Mouse (Mus musculus) lung, embryonic 15.5 days (tissue): ENCODE measurements around the gene Tpsb2. TPM values are rescaled to one million over a fixed set of nuclear protein-coding genes. Genes with fewer than 3 reads are reported as not detected.

Experiments used
- ATAC-seq: fragments of 200-750 bp; cut with Nextera tagmentation; 2 replicates; pipeline ENCODE4 v1.8.0; 2017; ENCODE audit warnings: moderate number of reproducible peaks, borderline replicate concordance; ENCODE audit not compliant: low FRiP score, low TSS enrichment; ENCODE audit errors: extremely low read depth
- H3K27ac ChIP-seq: fragments of 300-500 bp; sonication (generic); 2 replicates; pipeline ENCODE4 v1.5.1; 2015; ENCODE audit warnings: moderate library complexity, mild to moderate bottlenecking, inconsistent platforms
- H3K27me3 ChIP-seq: fragments of 300-500 bp; sonication (generic); 2 replicates; pipeline ENCODE4 v1.6.1; 2015; ENCODE audit warnings: inconsistent platforms
- H3K36me3 ChIP-seq: fragments of 300-500 bp; sonication (generic); 2 replicates; pipeline ENCODE4 v1.6.1; 2015; ENCODE audit warnings: inconsistent platforms
- H3K4me1 ChIP-seq: fragments of 300-500 bp; sonication (generic); 2 replicates; pipeline ENCODE4 v1.6.1; 2015; ENCODE audit warnings: inconsistent platforms
- H3K4me2 ChIP-seq: fragments of 300-500 bp; sonication (generic); 2 replicates; pipeline ENCODE4 v1.6.1; 2015; ENCODE audit warnings: inconsistent platforms, mild to moderate bottlenecking, moderate library complexity
- H3K4me3 ChIP-seq: fragments of 300-500 bp; sonication (generic); 2 replicates; pipeline ENCODE4 v1.5.1; 2015; ENCODE audit warnings: mild to moderate bottlenecking, inconsistent platforms
- H3K9ac ChIP-seq: fragments of 300-500 bp; sonication (generic); 2 replicates; pipeline ENCODE4 v1.6.1; 2015; ENCODE audit warnings: inconsistent platforms
- H3K9me3 ChIP-seq: fragments of 300-500 bp; sonication (generic); 2 replicates; pipeline ENCODE4 v1.6.1; 2016; ENCODE audit warnings: inconsistent platforms
- WGBS: fragments of 180-500 bp; shearing (Covaris S2); methylation state at CpG from one replicate; pipeline ENCODE4 v1.1.7; 2015; 5-methylcytosine and 5-hydroxymethylcytosine counted together
- polyA plus RNA-seq: library from polyadenylated mRNA; unstranded; fragments of >200 nt; fragmentation: Nextera tagmentation; extraction: Ambion mirVana; gene quantifications from 2 replicates; pipeline ENCODE4 v1.2.1, GENCODE M21; 2015

Gene Tpsb2
- polyA plus RNA-seq, 1 experiment from 2014 or later: 5.7 TPM

DNA sequence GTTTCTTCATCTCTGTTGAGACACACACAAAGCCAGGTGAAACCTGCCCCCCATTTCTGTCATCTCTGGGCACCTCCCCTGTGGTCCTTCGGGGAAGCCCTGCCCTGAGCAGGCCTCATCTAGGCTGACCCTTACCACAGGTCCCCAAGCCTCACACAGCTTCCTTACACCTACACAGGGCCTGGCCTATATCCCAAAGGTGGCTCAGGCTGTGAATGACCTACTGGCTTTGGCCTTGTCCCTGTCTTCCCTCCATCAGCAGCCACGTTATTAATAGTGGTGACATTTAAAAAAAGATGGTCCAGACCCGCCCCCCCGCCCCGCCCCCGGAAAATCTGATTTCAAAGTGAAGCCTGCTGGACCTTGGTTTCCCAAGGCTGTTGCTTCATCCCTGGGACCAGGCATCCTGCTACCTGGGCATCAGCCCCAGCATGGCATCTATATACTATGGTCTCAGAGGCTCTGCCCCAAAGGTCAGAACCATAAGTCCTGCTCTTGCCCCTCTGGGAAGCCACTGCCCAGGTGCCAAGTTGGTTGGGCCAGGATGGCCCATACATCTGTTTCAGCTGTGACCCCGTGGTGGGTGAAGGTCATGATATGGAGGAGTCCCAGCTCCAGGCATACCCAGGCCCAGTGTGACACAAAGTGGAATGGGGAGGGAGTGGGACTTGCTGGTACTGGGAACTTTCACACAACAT is 42.3 kb downstream of the Tpsb2 start:
- Histone ChIP-seq H3K4me3 (no peak overlapping the region), H3K27me3 (no peaks in the 10 kb centered on the region), H3K4me1 (peaks cover 22% of the 10 kb centered on the region), H3K4me2 (no peak overlapping the region), H3K9me3 (no peaks in the 10 kb centered on the region), H3K27ac (no peak overlapping the region), H3K9ac (no peak overlapping the region), H3K36me3 (no peaks in the 10 kb centered on the region)
- ATAC-seq: no peak
- 82% methylated on average over 7 of the region's 7 CpGs for WGBS

DNA sequence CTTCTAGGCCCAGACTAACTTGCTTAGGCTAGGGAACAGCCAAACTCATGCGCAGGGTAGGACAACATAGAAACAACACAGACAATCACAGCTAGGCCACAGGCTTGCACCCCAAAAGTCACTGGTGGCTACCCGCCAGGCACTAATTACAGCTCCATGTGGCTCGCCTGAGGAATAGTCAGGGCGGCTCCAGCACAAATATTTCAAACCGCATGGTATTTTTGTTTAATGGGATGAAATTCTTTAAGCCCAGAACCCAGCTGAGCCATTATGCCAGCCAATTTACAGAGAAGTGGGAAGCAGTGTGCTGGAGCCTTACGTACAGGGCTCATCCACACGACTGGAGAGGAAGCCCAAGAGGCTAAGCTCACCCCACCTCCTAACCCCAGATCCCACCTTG is 43.5 kb downstream of the Tpsb2 start:
- peaks cover 28% of the 10 kb centered on the region for H3K4me1 ChIP-seq
- WGBS: 63% methylated on average over 7 of the region's 7 CpGs
- H3K9ac ChIP-seq: no peak overlapping the region
- H3K27me3 ChIP-seq: no peaks in the 10 kb centered on the region
- H3K4me3 ChIP-seq: no peak overlapping the region
- H3K9me3 ChIP-seq: no peaks in the 10 kb centered on the region
- no peak for ATAC-seq
- no peak overlapping the region for H3K4me2 ChIP-seq
- H3K27ac ChIP-seq: no peak overlapping the region
- H3K36me3 ChIP-seq: no peaks in the 10 kb centered on the region

DNA sequence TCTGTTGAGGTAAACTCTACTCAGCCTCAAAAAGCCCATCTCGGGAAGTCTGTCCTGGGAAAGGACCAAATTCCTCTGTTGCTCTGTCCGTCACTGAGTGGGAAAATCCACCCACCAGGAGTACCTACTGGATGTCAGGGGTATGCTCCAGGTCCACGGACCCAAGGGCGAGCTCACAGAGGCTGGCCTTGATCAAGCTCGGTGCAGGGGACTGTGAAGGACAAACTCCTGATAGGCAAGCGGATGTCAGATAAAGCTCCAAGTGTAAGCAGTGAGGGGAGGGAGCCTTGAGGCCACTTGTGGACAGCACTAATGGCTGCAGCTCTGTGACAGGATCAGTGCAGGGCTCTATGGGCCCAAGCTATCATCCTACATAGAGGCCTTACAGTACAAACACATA is 44.1 kb downstream of the Tpsb2 start:
- Histone ChIP-seq H3K27ac (no peak overlapping the region), H3K9ac (no peak overlapping the region), H3K27me3 (no peaks in the 10 kb centered on the region), H3K36me3 (no peaks in the 10 kb centered on the region), H3K9me3 (no peaks in the 10 kb centered on the region), H3K4me3 (no peak overlapping the region), H3K4me2 (no peak overlapping the region), H3K4me1 (peaks cover 29% of the 10 kb centered on the region)
- 62% methylated on average over 6 of the region's 6 CpGs for WGBS
- ATAC-seq: no peak

DNA sequence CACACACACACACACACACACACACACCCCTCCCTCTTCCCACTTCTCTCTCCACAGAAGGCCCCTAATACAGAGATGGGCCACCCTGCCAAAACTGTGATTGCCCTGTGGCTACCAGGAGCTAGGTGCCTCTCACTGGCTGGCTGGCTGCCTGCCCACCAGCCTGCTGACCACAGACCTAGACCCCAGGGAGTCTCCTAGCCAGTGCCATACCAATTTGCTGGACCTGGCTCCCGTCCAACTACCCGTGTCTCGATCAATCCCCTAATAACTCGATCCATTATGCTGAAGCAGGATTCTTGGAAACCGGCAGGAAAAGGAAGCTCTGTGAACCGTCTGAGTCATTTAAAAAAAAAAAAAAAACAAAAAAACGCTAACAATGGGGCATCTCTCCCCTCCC is 44.7 kb downstream of the Tpsb2 start:
- ATAC-seq: no peak
- no peak overlapping the region for H3K4me3 ChIP-seq
- no peak overlapping the region for H3K27ac ChIP-seq
- H3K4me1 ChIP-seq: peaks cover 29% of the 10 kb centered on the region
- no peaks in the 10 kb centered on the region for H3K9me3 ChIP-seq
- H3K9ac ChIP-seq: no peak overlapping the region; the same call in 1 of the 2 replicates
- no peaks in the 10 kb centered on the region for H3K27me3 ChIP-seq
- H3K36me3 ChIP-seq: no peaks in the 10 kb centered on the region
- 29% methylated on average over 7 of the region's 7 CpGs for WGBS
- no peak overlapping the region for H3K4me2 ChIP-seq

DNA sequence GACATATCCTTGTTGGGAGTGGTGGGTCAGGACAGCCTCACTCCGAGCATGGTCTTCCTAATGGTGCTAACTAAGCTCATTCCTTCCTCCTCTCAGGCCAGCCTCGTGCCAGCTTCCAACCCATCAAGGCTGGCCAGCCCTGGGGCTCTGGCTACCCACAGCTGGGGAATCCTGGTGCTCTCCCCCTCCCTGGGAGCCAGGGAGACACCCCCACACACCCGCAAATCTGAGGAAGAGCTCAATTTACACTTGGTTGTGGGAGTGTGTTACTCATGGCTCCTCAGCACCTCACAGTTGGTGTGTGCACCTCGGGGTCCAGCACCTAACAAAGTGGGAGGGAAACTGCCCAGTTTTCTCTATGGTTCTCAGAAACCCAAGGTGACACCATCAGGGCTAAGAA is 45.1 kb downstream of the Tpsb2 start:
- Histone ChIP-seq H3K36me3 (no peaks in the 10 kb centered on the region), H3K9me3 (no peaks in the 10 kb centered on the region), H3K4me2 (no peak overlapping the region), H3K27ac (no peak overlapping the region), H3K4me3 (no peak overlapping the region), H3K4me1 (peaks cover 29% of the 10 kb centered on the region), H3K27me3 (no peaks in the 10 kb centered on the region), H3K9ac (no peak overlapping the region)
- no peak for ATAC-seq
- WGBS: 44% methylated on average over 4 of the region's 4 CpGs

DNA sequence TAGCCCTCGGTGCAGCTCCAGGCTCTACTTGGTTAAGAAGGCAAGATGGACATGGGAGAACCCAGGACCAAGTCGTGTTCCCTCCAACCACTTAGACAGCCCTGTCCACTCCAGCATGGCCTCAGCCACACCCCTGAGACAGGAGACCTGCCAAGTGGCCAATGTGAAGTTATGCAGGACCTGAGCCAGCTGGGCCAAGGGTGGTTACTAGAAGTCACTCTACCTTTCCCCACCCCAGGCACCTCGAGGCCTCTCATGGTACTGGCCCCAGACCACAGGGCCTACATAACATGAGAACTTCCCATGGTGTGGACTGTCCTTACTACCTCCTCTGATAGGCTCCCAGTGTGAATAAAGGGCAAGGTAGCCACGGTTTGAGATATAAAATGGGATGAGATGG is 48.1 kb downstream of the Tpsb2 start:
- ATAC-seq: no peak
- 48% methylated on average over 4 of the region's 4 CpGs for WGBS
- peaks cover 46% of the 10 kb centered on the region for H3K4me1 ChIP-seq
- H3K9ac ChIP-seq: no peak overlapping the region
- no peaks in the 10 kb centered on the region for H3K36me3 ChIP-seq
- no peak overlapping the region for H3K27ac ChIP-seq
- no peaks in the 10 kb centered on the region for H3K27me3 ChIP-seq
- no peak overlapping the region for H3K4me2 ChIP-seq
- no peaks in the 10 kb centered on the region for H3K9me3 ChIP-seq
- no peak overlapping the region for H3K4me3 ChIP-seq

DNA sequence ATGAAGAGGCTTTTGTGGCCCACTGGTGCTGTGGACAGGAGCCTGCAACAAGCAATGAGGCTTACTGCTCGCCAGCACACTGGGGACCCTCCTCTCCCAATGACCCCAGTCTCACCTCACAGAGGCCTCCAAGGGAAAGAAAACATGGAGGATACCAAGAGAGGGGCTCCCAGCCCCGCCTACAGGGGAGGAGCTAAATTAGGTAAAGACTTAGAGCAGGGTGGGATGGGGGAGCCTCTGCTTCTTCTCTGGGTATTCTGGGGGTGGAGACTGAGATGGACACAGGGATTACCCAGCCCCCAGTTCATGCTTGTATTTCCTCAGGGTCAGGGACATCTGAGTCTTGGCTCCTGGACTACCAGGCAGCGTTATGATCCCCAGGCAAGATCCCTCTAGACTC is 48.8 kb downstream of the Tpsb2 start:
- 32% methylated on average over 3 of the region's 3 CpGs for WGBS
- ATAC-seq: no peak
- Histone ChIP-seq H3K9me3 (no peaks in the 10 kb centered on the region), H3K4me3 (no peak overlapping the region), H3K27ac (peak overlapping the region; percentile 76), H3K4me1 (peaks cover 53% of the 10 kb centered on the region), H3K9ac (no peak overlapping the region), H3K4me2 (no peak overlapping the region), H3K36me3 (no peaks in the 10 kb centered on the region), H3K27me3 (no peaks in the 10 kb centered on the region)

DNA sequence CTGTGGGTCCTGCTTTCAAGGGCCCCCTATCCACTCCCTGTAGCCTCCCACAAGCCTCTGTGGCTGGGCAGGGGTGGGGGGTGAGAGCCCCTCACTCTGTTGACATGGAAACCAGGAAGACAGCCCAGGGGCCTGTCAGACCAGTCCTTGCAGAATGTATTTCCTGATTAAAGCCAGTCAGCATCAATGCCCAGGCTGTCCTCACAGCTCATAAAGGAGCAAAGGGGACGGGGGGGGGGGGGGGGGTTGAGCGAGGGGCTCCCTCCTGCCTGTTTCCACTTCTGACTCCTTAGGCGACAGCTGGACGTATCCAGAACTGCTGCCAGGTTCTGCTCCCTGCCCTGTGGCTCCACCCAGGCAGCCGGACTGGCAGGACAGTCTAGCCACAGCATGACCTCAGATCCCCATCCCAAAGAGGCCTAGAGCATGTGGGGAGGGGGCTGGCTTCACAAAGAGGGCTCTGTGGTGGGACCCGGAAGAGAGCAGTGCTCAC is 49.4 kb downstream of the Tpsb2 start:
- no peaks in the 10 kb centered on the region for H3K27me3 ChIP-seq
- H3K27ac ChIP-seq: peak overlapping the region; percentile 76
- 5% methylated on average over 4 of the region's 6 CpGs for WGBS
- H3K4me2 ChIP-seq: peak overlapping the region; percentile 16; the same call in 1 of the 2 replicates
- no peaks in the 10 kb centered on the region for H3K36me3 ChIP-seq
- H3K4me3 ChIP-seq: no peak overlapping the region
- peaks cover 53% of the 10 kb centered on the region for H3K4me1 ChIP-seq
- H3K9me3 ChIP-seq: no peaks in the 10 kb centered on the region
- H3K9ac ChIP-seq: no peak overlapping the region
- ATAC-seq: peak; percentile 62

DNA sequence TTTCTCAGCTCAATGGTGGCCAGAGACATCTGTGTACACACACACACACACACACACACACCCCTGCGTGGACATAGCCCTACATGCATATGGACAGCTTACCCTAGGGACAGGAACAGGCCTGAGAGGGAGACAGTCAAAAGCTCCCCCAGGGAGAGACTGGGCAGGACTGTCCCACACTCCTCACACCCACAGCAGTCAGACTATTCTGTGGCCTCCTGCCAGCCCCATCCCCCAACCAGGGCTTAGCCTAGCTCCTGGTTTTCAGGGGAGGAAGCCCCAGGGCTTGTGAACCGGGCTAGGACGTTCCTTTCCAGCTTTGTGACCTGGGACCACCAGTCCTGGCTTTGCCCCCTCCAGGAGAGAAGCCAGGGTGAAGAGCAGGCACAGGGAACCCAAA is 50.1 kb downstream of the Tpsb2 start:
- peak; percentile 62 for ATAC-seq
- H3K4me2 ChIP-seq: 0 out of 2 replicates have a peak overlapping the region, but pooled peaks have one; percentile 2
- no peaks in the 10 kb centered on the region for H3K36me3 ChIP-seq

DNA sequence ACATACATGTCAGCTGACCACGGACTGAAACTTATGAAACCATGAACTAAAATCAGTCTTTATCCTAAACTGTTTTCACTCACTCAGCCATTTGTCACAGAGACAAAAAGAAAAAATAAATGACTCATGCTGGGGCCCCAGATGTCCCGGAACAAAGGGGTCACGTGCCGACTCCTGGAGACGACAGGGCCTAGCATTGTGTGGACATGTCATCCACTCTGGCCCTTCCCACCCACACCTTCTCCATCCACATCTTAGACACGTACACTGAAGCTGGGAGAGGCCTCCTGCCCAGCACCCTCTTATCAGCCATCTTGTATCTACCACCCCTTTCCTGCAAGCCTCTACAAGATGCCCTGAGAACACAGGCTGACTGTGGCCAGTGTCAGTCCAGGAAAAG is 51.9 kb downstream of the Tpsb2 start:
- no peak for ATAC-seq
- Histone ChIP-seq H3K4me2 (no peak overlapping the region), H3K4me3 (no peak overlapping the region), H3K27me3 (no peaks in the 10 kb centered on the region), H3K36me3 (no peaks in the 10 kb centered on the region), H3K9me3 (no peaks in the 10 kb centered on the region), H3K27ac (no peak overlapping the region), H3K4me1 (peaks cover 46% of the 10 kb centered on the region), H3K9ac (no peak overlapping the region)
- WGBS: 67% methylated on average over 6 of the region's 6 CpGs

More for the DNA sequence above, 50.1 kb downstream of the Tpsb2 start:
- Histone ChIP-seq H3K9me3 (no peaks in the 10 kb centered on the region), H3K9ac (no peak overlapping the region), H3K4me1 (peaks cover 47% of the 10 kb centered on the region), H3K27ac (peak overlapping the region; percentile 76), H3K4me3 (no peak overlapping the region), H3K27me3 (no peaks in the 10 kb centered on the region)
- WGBS: 19% methylated on average over 3 of the region's 3 CpGs
